Mouse (Mus musculus) cerebellum, adult 11-12 months (tissue): ENCODE data around the gene Prr19.

Source experiments
- DNase-seq: peaks from one replicate; pipeline ENCODE4 v3.0.0; 2022

Gene Prr19

GRCm38 (mm10) chr7:25293191-25293739 lies 7.9 kb upstream of the Prr19 start:
- DNase-seq: peak; percentile 48

DNA sequence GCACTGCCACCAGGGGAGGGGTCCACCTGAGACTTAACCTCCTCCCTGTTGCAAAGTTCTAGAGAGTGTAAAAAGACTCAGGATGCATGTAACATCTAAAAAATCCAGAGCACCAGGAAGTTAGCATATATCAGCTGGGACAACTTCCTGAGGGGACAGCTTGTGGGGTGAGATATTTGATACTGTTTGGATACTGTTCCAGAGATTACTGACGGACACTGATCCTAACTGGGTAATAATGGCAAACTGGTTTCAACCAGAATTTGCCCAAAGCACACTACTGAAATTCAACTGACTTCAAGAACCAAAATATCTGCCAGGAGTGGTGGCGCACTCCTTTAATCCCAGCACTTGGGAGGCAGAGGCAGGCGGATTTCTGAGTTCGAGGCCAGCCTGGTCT lies 6.7 kb upstream of the Prr19 start:
- peak; percentile 12 for DNase-seq

DNA sequence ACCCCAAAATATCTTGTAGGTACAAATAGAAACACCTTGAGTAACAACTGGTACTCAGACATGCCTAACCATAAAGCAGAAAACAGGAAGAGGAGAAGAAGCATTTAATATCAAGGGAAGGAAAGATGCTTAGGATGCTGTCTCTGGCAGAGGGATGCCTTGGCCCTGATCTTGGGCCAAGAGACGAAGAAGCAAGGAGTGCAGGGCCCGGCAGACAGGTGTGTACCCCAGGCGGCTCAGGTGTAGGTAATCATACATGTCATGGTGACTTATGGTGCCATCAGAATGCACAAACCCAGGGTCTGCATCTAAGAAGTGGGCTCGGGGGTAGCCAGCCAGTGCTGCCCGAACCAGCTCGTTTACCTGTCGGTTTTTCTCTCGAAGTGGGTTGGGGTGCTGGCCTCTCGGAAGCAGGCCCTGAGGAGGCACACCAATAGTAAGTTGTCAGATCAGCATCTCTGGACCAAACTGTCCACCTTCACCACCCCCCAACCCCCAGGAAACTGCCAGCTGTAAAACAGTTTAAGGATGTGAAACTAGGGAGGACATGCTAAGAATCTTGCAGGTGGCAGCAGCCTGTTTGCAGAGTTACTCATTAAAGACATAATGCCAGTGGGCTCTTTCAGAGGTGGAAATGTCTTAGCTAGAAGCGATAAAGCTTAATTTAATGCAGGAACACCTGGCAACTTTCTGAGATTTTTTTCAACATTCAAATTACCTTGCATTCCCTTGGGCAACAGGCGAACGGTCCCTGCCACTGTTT lies 6.1 kb upstream of the Prr19 start:
- DNase-seq: peak; percentile 28

- no peak for DNase-seq
Observed at GRCm38 (mm10) chr7:25296945-25297453, 4.2 kb upstream of the Prr19 start.

- DNase-seq: peak; percentile 94
Observed at GRCm38 (mm10) chr7:25297454-25298325, 3.5 kb upstream of the Prr19 start, which contains the start of gene Pafah1b3. Gene Pafah1b3 (minus strand): TSS chr7:25297986.

DNA sequence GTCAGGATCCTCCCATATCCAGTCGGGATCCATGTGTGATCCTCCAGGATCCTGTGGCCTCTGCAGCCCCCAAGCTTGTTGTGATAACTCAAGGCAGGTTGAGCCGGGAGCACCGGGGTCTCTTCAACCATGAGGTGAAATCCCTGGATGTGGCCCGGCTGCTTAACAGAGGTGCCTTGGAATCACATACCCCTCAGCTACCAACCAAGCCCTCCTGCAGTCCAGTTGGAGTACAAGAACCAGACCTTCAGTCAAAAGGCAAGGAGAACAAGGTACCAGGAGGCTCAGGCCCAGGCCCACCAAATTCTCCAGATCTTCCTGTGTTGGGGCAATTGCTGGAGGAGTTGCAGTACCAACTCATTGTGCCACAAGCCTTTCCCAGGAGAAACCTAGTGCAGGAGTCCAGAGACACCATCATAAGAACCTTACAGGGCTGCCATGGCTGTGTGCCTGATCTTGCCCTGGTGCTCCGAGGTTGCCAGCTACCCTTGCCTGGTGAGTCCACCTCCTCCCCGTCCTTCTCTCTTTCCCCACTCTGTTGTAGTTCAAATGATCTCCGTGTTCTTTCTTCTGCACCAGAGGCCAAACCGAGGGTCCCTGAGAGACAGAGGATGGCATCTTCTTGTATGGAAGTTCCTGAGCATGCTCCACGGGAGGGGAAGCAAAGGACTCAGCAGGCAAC lies 1.9 kb downstream of the Prr19 start:
- peak; percentile 46 for DNase-seq

GRCm38 (mm10) chr7:25303685-25304006 lies 2.4 kb downstream of the Prr19 start:
- DNase-seq: no peak

- peak; percentile 51 for DNase-seq
Observed at GRCm38 (mm10) chr7:25305481-25305880, 4.3 kb downstream of the Prr19 start.

GRCm38 (mm10) chr7:25305956-25306613 lies 4.9 kb downstream of the Prr19 start, which contains the start of gene Tmem145:
Gene Tmem145 (plus strand): TSS chr7:25306106.
- DNase-seq: peak; percentile 79

GRCm38 (mm10) chr7:25306614-25306996 lies 5.4 kb downstream of the Prr19 start:
- no peak for DNase-seq

DNA sequence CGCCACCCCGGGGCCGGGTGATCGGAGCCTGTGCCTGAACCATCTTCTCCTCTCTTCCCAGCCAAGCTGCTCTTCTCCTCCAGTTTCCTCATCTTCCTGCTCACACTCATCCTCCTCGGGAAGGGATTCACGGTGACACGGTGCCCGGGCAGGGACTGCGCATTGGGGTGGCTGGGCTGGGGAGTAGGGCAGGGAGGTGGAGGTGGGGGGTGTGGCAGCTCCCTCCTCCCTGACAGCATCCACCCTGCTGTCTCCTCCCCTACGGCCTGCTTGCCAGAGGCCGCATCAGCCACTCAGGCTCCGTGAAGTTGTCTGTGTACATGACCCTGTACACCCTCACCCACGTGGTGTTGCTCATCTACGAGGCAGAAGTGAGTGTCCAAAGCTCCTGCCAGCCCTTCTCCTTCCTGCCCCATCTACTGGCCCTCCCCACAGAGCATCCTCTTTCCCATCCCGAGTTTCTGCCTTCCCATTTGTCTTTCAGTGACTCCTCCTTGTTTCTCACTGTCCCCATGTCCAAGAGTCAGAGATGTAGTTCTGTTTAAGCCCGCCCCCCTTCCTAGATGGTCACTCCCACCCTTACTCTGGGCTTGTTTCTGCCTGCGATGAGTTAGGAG lies 7.6 kb downstream of the Prr19 start:
- DNase-seq: peak; percentile 38

- peak; percentile 31 for DNase-seq
Observed at GRCm38 (mm10) chr7:25309425-25309824, 8.2 kb downstream of the Prr19 start.

DNA sequence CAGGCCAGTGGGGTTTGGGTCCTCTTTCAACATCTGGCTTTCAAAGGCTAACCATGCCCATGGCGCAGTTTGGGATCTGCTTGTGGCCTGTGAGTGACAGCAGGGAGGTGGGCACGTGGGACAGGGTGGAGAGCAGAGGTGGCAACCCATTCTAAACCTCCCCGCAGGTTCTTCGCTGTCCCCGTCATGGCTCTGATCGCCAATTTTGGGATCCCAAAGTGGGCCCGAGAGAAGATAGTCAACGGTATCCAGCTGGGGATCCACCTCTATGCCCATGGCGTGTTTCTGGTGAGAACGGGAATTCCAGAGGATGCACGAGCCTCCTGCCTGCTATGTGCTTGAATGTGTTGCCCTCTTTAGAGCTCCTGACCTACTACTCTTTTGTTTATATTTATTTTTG lies 10.0 kb downstream of the Prr19 start:
- DNase-seq: no peak

DNA sequence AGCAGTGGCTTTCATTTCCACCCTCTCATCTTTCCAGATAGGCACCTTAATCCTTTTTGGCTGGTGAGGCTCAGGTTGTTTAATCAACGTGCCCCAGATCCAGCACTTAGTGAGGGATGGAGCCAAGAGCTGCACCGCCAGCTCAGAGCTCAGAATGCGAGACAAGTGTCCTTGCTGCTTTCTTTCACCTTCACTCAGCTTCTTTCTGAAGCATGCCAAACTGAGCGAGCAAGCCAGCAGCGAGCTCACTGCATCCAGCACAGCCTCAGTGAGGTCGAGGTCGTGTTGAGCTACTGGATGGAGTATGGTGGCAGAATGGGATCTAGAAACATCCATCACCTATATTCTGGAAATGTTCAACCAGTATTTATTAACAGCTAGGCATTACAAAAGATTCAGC lies 12.1 kb downstream of the Prr19 start:
- DNase-seq: no peak

DNA sequence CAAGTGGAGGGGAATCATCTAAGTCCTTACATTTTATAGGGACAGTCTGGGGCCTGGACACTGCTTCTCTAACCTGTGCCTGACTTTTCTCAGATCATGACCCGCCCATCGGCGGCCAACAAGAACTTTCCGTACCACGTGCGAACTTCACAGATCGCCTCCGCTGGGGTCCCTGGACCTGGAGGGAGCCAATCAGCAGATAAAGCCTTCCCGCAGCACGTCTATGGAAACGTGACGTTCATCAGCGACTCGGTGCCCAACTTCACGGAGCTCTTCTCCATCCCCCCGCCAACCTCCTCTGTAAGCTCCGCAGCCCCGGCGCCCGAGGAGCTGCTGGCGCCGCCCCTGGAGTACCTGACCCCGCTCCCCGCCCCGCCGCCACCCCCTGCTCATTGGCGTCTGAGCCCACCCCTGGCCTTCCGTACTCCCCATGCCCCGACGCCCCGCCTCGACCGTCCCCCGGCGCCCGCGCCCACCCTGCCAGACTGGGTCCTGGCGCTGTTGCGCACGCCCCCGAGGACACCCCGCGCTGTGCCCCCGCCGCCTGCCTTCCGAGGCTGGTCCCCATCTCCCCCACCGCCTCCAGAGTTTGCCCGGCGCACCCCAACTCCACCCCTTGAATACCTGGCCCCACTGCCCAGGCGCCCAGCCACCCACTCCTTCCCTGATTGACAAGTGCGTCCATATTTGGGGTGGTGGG lies 13.5 kb downstream of the Prr19 start:
- peak; percentile 70 for DNase-seq

- peak; percentile 78 for DNase-seq
Observed at GRCm38 (mm10) chr7:25315306-25316041, 14.3 kb downstream of the Prr19 start.

GRCm38 (mm10) chr7:25316532-25317445 lies 15.6 kb downstream of the Prr19 start, which contains the start of gene Megf8:
Gene Megf8 (plus strand): TSS chr7:25317164.
- DNase-seq: peak; percentile 98

DNA sequence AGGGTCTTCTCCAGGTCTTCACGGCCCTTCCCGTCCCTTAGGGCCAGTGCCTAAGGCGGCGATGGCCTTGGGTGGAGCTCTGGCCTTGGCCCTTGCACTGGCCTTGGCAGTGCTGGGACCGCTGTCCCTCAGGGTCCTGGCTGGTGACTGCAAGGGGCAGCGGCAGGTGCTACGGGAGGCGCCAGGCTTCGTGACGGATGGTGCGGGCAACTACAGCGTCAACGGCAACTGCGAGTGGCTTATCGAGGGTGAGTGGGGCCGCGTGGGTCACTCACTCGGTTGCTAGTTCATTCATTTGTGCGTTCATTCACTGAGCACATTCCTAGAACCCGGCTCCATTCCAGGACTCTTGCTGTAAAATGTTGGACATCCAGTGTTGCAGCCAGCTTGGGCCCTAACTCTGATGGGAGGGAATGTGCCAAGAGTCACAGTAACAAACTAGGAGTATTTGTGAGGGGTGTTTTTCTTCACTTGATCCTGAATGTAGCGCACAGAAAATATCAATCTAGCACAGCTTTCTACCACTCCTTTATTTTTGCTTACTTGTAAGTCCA lies 16.3 kb downstream of the Prr19 start:
- DNase-seq: peak; percentile 74

GRCm38 (mm10) chr7:25322058-25322484 lies 20.9 kb downstream of the Prr19 start:
- no peak for DNase-seq
